26 mouse cellular contexts compared by ENCODE assay signal in genomic region chr19:57269791-57270190, GRCm38 (mm10). TPM values are rescaled to one million over a fixed set of nuclear protein-coding genes. Genes with fewer than 3 reads are reported as not detected.
DNase-seq lines count a peak whose midpoint lies in the region; ATAC-seq and TF ChIP-seq lines count a peak whose summit lies in the region.
"Had no signal": no experiment of that assay in that cellular context is flagged by ENCODE, and none has a peak within 500 bp of the region (broad histone marks: within the 10 kb centered on the region; RNA-seq: fewer than 3 reads in every experiment).

No protein-coding gene starts in this region.

- no peaks in the 10 kb centered on the region for H3K36me3 ChIP-seq in heart, embryonic 14.5 days (ENCODE audit: control insufficient read depth, insufficient read depth, low read length)
- H3K36me3 ChIP-seq: embryonic facial prominence, embryonic 12.5 days; G1E; hindbrain, embryonic 13.5 days; kidney, embryonic 15.5 days; limb, embryonic 12.5 days had no signal

- ATAC-seq in heart, embryonic 14.5 days (ENCODE audit: insufficient number of reproducible peaks, insufficient read depth, low FRiP score, low read depth) = no peak
- ATAC-seq: liver, postnatal 0 days; lung, postnatal 0 days had no signal

- H3K4me1 ChIP-seq in heart, embryonic 14.5 days (ENCODE audit: control insufficient read depth in 2 of 2, insufficient read depth in 2 of 2, low read length in 2 of 2) = peaks cover 33 to 59% of the 10 kb centered on the region in 2 experiments

- intact Hi-C loops in gastrocnemius, adult 2 months (cut with DNase I) = no loop called here

- 47% methylated on average over 6 of the region's 6 CpGs for WGBS in heart, embryonic 14.5 days

- no peak overlapping the region for H3K9ac ChIP-seq in heart, embryonic 14.5 days (ENCODE audit: low read length)
- H3K9ac ChIP-seq: embryonic facial prominence, embryonic 12.5 days; hindbrain, embryonic 13.5 days; kidney, embryonic 15.5 days; limb, embryonic 12.5 days; liver, postnatal 0 days had no signal

- 0 out of 2 replicates have a peak overlapping the region, but pooled peaks have one; percentile 18 for H3K4me2 ChIP-seq in heart, embryonic 14.5 days (ENCODE audit: low read length)
- H3K4me2 ChIP-seq: embryonic facial prominence, embryonic 12.5 days; hindbrain, embryonic 13.5 days; kidney, embryonic 15.5 days; limb, embryonic 12.5 days; liver, embryonic 11.5 days had no signal

- no peak for DNase-seq in gastrocnemius, adult 2 months
- no peak for DNase-seq in gastrocnemius, postnatal 10 days
- no peak for DNase-seq in heart, adult 9 months (ENCODE audit: low spot score in 2 of 2)
- DNase-seq in retina, postnatal 1 day = peak; percentile 70
- no peak for DNase-seq in retina, embryonic 14.5 days (ENCODE audit: low spot score)
- no peak for DNase-seq in layer of hippocampus, adult 9-11 months
- DNase-seq: adrenal gland, adult 2 months; B cell, adult 2 months; cerebellum, adult 2 months; cerebellum, postnatal 25 days; kidney, adult 11 months; kidney, postnatal 36 days; liver, postnatal 0 days; thymus, adult 18-20 months; thymus, postnatal 36 days had no signal

- H3K27ac ChIP-seq in gastrocnemius, adult 2 months = peak overlapping the region; percentile 82
- H3K27ac ChIP-seq in heart, embryonic 14.5 days (replicated peaks in 1 of 2; ENCODE audit: control insufficient read depth in 1 of 2, insufficient read depth in 1 of 2, low read depth in 2 of 2, low read length in 2 of 2) = peak overlapping the region; percentile 44 to 60; a peak in 3 of 4 replicates
- H3K27ac ChIP-seq: embryonic facial prominence, embryonic 12.5 days; hindbrain, embryonic 13.5 days; kidney, embryonic 15.5 days; limb, embryonic 12.5 days; macrophage had no signal

- H3K4me3 ChIP-seq in gastrocnemius, adult 2 months = no peak overlapping the region
- no peak overlapping the region for H3K4me3 ChIP-seq in heart, embryonic 14.5 days (ENCODE audit: control insufficient read depth in 1 of 2, insufficient read depth in 1 of 2, low read depth in 1 of 2, low read length in 2 of 2)
- H3K4me3 ChIP-seq: embryonic facial prominence, embryonic 12.5 days; erythroblast, embryonic 14.5 days; hindbrain, embryonic 13.5 days; kidney, embryonic 15.5 days; limb, embryonic 12.5 days had no signal

- H3K27me3 ChIP-seq in heart, embryonic 14.5 days (ENCODE audit: control insufficient read depth, insufficient read depth, low read length) = no peaks in the 10 kb centered on the region
- H3K27me3 ChIP-seq: CH12.LX; kidney, embryonic 15.5 days had no signal

- H3K9me3 ChIP-seq in heart, embryonic 14.5 days (ENCODE audit: control insufficient read depth, low read length) = no peaks in the 10 kb centered on the region
- H3K9me3 ChIP-seq: embryonic facial prominence, embryonic 12.5 days; G1E; hindbrain, embryonic 13.5 days; kidney, embryonic 15.5 days; limb, embryonic 12.5 days had no signal

- no peak for TF ChIP-seq CTCF in gastrocnemius, adult 2 months (IDR thresholded peaks at IDR 0.05)

RNA-seq across cellular contexts. Expression of gene Ablim1, which starts 44.9 kb away (rescaled TPM):
- 10 to 100 TPM; 38.5 to 56.1 TPM for total RNA-seq in gastrocnemius, adult 2 months (2021)
- total RNA-seq in gastrocnemius, postnatal 10 days (2021) = 10 to 100 TPM; 42.8 to 52.0 TPM
- 46.9 and 53.8 TPM in 2 replicates for polyA plus RNA-seq in heart, embryonic 14.5 days (2014; fragmentation: Nextera tagmentation; extraction: Ambion mirVana)
